Mouse (Mus musculus) lung, postnatal 36 days (tissue): Measurements from ENCODE around the gene Tmem140.

ENCODE experiments used
- DNase-seq: peaks from one replicate; pipeline ENCODE4 v3.0.0; 2022; ENCODE audit warnings: mixed read lengths

The Tmem140 gene

DNA sequence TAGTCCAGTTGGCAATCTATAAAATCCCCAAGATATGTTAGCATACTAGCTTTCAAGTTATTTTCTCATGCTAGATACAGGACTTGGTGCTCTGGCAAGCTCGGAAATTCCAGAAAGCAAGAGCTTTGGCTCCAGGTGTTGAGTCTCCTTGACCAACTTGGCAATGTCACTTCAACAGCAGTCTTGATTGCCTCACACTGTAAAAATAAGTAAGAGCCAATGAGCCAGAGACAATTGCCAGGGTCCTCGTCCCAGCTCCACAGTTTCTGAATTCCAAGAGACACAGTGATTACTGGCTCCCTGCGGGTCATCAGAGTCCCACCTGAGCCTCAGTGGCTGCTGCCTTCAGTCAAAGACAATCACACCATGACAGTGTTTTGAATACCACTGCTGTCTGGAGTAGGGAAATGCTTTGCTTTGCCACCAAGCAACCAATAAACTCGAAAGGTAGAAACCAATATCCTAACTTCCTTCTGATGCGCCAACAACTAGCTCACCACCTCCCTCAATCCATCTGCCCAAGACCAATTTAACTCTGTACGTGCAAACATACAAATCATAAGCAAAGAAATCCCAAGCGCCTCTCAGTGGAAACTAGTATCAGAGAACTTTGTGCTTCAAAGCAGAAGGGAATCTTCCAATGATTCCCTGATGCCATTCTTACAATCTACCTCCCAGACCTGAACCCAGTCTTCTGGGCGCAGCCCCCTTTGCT lies 46.8 kb downstream of the Tmem140 start:
- DNase-seq, result peak; percentile 25

DNA sequence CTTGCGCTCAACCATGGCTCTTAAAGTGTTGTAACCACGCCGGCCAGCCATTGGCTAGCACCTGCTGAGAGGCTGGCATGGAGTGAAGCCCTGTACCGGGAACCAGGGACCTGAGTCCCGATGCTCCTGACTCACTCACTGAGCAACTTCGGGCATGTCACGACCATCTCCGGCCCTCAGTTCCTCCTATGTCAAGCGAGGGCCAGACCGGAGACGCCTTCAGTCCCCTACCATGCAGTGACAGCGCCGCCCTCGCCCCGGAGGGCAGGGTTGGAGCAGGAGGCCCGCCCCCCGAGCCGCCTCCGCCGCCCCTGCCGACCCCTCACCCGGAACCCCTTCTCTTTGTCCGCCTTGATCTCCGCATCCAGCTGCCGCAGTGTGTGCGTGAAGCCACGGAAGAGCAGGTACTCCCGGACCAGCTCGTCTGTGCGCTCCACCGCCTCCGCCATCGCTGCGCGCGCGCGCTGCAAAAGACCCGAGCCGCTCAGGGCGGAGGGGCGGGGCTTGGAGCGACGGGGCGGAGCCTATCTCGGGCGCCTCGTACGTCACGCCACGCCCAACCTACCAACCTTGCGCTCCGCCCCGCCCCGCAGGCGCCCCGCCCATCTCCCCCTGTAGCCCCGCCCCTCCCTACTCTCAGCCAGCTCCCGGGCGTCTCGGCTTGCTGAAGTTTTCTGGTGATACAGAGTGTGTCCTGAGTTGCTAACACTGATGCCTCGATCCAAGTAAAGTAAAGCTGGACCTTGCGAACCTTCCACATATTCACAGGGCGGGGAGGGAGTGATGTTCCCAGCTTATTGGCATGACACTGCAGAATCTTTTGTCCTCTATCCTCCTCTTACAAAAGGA lies 47.6 kb downstream of the Tmem140 start, which contains the start of gene Wdr91:
Wdr91 (minus strand) TSS at position 506 of the 849 bp plus-strand sequence.
- peak; percentile 96 for DNase-seq

DNA sequence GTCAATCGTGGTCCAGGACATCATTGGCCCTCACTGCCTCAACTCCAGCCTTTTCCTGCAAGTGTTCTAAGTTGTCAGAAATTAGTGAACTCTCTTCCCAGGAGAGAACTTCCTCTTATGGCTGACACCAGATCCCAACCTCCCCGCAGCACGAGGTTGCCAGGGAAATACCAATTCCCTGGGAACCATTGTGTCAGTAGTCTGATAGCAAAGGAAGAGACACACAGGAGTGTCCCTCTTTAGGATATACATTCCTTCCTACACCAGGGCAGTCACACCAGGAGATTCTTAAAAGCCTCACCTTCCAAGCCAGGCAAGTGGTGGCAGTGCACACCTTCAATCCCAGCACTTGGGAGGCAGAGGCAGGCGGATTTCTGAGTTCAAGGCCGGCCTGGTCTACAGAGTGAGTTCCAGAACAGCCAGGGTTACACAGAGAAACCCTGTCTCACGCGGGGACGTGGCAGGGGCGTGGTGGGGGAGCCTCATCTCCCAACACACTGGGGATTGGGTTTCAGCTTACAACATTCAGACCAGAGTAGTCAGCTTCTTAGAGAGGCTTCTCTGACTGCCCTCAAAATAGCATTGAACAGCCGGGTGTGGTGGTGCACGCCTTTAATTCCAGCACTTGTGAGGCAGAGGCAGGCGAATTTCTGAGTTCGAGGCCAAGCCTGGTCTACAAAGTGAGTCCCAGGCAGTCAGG lies 50.5 kb downstream of the Tmem140 start:
- no peak for DNase-seq

DNA sequence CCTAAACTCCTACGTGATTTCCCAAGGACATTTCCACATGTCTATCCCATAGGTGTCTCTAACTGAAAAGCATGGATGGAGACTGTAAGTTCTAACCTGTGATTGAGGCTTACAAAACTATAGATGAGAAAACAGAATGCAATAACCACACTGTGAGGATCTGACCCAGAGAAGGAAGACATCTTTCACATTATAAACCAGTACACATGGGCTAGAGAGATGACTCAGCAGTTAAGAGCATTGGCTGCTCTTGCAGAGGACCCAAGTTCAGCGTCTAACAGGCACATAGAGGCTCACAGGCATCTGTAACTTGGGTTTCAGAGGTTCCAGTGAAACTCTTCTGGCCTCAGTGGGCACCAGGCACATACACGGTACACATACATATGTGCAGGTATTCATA lies 51.5 kb downstream of the Tmem140 start:
- no peak for DNase-seq

DNA sequence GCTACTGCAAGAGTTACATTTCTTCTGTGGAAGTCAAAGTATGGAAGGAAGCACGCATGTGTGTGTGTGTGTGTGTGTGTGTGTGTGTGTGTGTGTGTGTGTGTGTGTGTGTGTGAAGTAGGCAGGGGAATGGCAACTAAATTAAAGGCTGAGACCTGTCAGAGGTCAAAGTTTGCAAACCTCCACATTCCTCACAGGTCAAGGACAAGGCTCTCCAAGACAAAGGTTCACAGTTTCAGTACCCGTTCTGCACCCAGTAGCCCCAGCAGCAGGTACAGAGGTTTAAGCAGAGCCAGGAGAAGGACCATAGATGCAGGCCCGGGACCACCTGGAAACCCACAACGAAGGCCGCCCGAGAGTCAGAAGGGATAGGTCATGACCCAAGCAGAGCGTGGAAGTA lies 56.2 kb downstream of the Tmem140 start:
- no peak for DNase-seq

DNA sequence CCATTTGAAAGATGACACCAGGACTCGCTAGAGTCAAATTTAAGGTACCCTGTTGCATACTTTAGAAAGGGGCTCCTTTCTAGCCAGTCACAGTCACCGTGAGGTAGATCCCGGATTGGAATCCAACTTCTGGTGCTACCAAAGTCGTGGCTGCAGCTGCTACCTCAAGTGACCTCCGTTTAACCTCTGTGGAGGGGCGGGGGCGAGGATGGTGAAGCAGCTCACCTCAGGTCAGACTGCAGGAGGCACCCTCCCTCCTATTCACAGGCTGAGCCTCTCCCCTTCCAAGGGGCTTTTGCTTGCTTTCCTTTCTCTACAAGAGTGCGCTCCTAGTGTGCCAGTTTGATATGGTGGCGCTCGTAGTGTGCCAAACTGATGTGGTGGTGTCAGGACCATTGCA lies 57.0 kb downstream of the Tmem140 start, which contains the start of gene Stra8:
Stra8 (plus strand) TSS at position 208 of the 400 bp plus-strand sequence.
- no peak for DNase-seq

DNA sequence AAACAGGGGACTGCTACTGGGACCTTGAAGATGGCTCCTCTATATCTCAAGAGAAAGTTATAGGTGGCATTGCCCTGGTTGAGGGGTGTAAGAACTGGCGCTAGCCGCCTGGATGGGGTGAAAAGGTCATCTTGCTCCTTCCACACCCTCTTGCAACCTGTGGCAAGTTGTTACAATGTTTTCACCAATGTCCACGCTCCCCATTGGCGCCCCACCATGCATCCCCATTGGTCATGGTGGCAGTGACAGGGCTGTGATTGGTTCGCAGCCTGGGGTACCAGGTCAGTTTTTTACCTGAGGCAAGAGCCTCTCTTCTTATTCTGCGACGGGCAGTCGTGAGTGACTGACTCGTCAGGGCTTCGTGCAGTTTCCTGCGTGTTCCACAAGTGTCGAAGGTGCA lies 57.7 kb downstream of the Tmem140 start:
- no peak for DNase-seq

DNA sequence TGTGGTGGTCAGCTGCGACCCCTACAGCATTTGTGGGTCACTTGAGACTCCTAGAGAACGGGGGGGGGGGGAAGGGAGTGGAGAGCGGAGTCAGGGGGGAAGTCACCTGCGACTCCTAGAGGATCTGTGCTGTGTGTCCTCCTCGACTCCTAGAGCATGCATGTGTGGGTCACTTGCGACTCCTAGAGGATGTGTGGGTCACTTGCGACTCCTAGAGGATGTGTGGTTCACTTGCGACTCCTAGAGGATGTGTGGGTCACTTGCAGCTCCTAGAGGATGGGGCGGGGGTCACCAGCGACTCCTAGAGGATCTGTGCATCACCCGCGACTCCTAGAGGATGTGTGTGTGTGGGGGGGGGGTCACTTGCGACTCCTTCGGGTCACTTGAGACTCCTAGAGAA lies 59.0 kb downstream of the Tmem140 start:
- DNase-seq, result peak; percentile 82
